Mouse (Mus musculus) lung, postnatal 10 days (tissue): ENCODE data around the gene Pld6.
"Not testable (repeated sequence)": the region's sequence is repeated elsewhere in the genome, so short reads cannot be mapped to it uniquely, and the experiment has no call there.

Experiments used
- DNase-seq: peaks from one replicate; pipeline ENCODE4 v3.0.0; 2021

Pld6 gene

GRCm38 (mm10) chr11:59743712-59744111, 43.7 kb downstream of the Pld6 start:
- DNase-seq: no peak

GRCm38 (mm10) chr11:59743307-59743706, 44.1 kb downstream of the Pld6 start:
- DNase-seq: no peak

DNA sequence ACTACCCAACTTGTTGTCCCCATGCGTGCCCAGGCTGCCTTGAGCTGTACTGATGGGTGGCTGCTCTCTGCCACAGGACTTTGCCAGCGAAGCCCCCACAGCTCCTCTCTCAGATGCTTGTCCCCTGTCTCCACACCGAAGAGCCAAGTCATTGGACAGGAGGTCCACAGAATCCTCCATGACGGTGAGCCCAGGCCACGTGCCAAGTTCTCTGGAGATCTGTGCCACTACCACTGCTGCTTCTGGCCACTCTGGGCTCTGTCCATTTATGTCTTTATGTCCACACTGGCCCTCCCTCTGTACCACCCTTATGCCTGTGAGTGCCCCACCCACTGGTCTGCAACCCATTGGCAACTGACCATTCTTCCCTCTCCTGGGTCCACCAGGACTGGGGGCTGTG, 45.5 kb downstream of the Pld6 start:
- no peak for DNase-seq

DNA sequence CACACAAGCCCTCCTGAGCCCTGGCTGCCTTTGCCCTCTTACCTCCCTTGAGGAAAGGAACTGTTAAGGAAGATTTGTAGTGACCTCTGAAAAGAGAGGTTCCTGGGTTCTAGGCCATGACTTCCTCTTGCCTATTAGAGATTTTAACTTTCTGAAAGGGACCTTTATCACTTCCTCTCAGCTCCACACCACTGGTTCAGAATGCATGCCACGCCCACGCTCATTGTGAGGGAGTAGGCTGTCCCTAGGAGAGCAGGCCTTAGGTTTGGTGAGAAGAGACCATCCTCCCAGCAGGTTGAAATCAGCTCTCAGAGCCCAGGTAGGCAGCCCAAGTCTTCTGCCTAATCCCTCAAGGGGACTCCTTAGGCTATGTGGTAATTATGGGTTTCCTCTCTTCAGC, 47.4 kb downstream of the Pld6 start:
- no peak for DNase-seq

DNA sequence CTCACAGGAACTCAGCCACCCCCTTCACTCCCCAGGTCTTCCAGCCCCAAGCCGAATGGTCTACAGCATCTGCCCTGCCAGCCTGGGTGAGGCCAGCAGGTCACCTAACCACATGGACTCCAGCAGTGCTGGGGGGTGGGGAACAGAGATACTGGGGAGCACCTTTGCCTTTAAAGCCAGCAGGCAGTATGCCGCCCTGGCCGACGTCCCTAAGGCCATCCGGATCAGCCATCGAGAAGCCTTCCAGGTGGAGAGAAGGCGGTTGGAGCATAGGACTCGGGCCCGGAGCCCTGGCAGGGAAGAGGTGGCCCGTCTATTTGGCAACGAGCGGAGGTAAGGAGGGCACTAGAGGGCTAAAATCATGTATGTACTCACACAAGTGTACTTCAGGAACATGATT, 50.2 kb downstream of the Pld6 start:
- no peak for DNase-seq

- not testable (repeated sequence) for DNase-seq
Measured at GRCm38 (mm10) chr11:59735938-59736337, 51.5 kb downstream of the Pld6 start.

GRCm38 (mm10) chr11:59734335-59734734, 53.1 kb downstream of the Pld6 start:
- DNase-seq: no peak
